Mouse (Mus musculus) megakaryocyte, embryonic 14.5 days (primary cell): ENCODE measurements around the gene Rpl36a-ps1. TPM values are rescaled to one million over a fixed set of nuclear protein-coding genes. Genes with fewer than 3 reads are reported as not detected.

Experiments
- H3K27me3 ChIP-seq: replicated peaks from 2 replicates; pipeline ENCODE3; 2012; ENCODE audit warnings: inconsistent platforms
- H3K36me3 ChIP-seq: replicated peaks from 2 replicates; pipeline ENCODE3; 2012; ENCODE audit warnings: low read length, inconsistent platforms, mixed read lengths
- H3K4me1 ChIP-seq: 2 replicates; pipeline ENCODE4 v1.6.1; 2012; ENCODE audit warnings: inconsistent platforms
- H3K4me3 ChIP-seq: replicated peaks from 2 replicates; pipeline ENCODE3; 2012; ENCODE audit warnings: moderate library complexity, mild to moderate bottlenecking, inconsistent platforms
- H3K9me3 ChIP-seq: 2 replicates; pipeline ENCODE4 v1.6.1; 2012; ENCODE audit warnings: inconsistent platforms
- FLI1 ChIP-seq: IDR thresholded peaks from 2 replicates; pipeline ENCODE4 v1.6.1; 2012; ENCODE audit warnings: low read length, inconsistent platforms, mixed read lengths
- GATA1 ChIP-seq: IDR thresholded peaks from 3 replicates; pipeline ENCODE4 v1.6.1; 2012; ENCODE audit warnings: mixed read lengths, low read length, inconsistent platforms, borderline replicate concordance
- polyA plus RNA-seq: library from polyadenylated mRNA; stranded (reverse); fragments of >175 nt; gene quantifications from 2 replicates; pipeline ENCODE4 v1.2.3, GENCODE M21; 2012; ENCODE audit warnings: low replicate concordance; ENCODE audit not compliant: insufficient read depth

Gene Rpl36a-ps1
- polyA plus RNA-seq, 1 experiment = 0.43 TPM

DNA sequence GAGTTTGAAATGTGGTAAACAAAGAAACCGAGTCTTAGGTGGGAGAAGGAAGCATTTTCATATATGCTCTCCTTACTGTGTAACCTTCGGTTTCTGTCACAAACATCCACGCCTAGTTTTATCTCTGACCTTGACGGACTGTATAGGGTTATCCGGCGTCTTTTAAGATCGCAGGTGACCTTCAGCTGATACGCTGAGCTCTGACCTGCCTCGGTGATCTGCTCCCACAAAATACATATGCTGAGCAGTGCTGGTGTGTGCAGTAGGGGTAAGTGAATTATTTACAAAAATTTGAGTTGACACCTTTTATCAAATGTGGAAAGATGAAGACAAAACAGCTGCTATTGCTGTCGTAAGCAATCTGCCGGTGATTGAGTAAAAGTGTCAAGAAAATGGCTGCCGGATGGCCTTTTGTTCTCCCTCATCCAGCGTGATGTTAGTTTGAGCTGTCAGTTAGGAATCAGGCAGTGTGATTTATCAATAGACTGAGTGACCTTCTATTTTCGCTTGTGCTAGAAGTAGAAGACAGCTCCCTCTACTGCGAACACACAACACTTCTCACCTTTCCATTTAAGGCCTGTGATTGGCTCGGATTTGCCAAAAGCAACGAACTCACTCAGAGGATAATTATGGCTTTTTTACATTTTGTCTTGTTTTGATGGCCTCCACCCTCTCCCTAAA lies 35.0 kb downstream of the Rpl36a-ps1 start:
- TF ChIP-seq GATA1 = no peak
- TF ChIP-seq FLI1 = no peak
- H3K4me1 ChIP-seq = no peaks in the 10 kb centered on the region

DNA sequence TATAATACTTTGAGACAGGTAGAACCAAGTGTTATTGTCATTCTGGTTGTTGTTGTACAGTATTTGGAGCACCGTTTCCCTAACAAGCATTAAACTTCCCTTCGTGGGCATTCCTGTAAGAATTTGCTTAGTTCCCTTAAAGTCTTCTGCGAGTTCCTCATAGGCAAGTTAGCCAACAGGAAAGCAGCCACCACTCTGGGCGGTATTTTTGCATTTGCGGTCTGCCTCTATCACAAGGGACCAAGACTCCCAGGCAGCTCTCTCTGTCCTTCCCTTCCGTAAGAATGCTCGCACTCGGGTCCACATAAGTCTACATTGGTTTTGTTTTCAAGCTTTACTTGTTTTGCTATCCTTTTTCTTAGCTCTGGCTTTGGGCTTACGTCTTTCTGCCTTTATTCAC lies 37.3 kb downstream of the Rpl36a-ps1 start:
- no peaks in the 10 kb centered on the region for H3K4me1 ChIP-seq
- no peak for TF ChIP-seq FLI1
- no peak for TF ChIP-seq GATA1
- no peaks in the 10 kb centered on the region for H3K27me3 ChIP-seq
- no peak overlapping the region for H3K4me3 ChIP-seq
- H3K36me3 ChIP-seq = no peaks in the 10 kb centered on the region
- 0 out of 2 replicates have a peak, but pooled peaks cover 3% of the 10 kb centered on the region for H3K9me3 ChIP-seq

More for the DNA sequence above, 35.0 kb downstream of the Rpl36a-ps1 start:
- no peak overlapping the region for H3K4me3 ChIP-seq
- H3K36me3 ChIP-seq = no peaks in the 10 kb centered on the region
- no peaks in the 10 kb centered on the region for H3K9me3 ChIP-seq
- no peaks in the 10 kb centered on the region for H3K27me3 ChIP-seq

DNA sequence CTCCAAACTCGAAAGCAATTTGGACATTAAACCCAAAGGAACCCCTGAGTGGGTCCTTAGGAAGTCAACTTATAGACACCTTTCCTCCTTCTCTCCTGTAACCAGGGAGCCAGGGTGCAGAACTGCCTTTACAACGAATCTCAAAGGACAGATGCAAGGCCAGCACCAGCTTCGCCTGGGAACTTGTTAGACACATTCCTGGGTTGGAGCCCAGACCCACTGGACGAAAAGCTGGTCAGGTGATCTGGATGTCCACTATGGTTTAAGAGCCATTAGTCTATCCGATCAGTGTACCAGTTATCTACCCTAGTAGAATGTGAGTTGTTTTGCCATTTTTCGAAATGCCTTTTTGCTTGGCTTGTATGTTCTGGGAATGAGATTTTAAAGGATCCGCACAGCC lies 41.7 kb downstream of the Rpl36a-ps1 start:
- Histone ChIP-seq H3K9me3 (0 out of 2 replicates have a peak, but pooled peaks cover 3% of the 10 kb centered on the region), H3K36me3 (no peaks in the 10 kb centered on the region), H3K4me1 (no peaks in the 10 kb centered on the region), H3K27me3 (no peaks in the 10 kb centered on the region), H3K4me3 (no peak overlapping the region)
- TF ChIP-seq GATA1 (no peak), FLI1 (no peak)

DNA sequence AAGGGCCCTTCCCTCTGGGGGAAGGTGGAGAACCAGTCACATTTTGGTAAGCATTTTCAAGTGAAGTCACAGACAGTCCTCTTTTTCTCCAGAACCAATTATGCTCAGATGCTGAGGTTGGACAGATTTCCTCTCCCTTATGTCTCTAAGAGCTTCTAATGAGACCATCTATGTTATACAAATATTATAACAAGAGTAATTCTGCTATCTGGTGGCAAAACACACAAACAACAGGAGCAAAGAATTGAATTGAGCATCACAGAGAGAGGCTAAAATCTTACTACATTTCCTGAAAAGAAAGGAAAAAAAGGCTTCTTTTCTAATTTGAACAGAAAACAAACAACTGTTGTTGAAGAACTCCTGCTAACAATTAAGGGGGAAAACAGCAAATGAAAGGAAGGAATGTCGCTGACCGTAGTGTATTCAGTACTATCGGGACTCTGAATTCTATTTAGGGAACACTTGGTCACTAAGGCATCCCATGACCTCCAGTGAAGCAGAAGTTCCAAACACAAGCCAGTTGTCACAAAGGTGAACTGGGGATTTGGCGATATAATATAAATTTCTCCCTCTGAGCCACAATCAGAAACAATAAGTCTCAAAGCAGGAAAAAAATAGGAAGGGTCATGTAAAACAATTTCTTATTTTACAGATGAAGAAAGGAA lies 42.4 kb downstream of the Rpl36a-ps1 start:
- Histone ChIP-seq H3K9me3 (0 out of 2 replicates have a peak, but pooled peaks cover 3% of the 10 kb centered on the region), H3K36me3 (no peaks in the 10 kb centered on the region), H3K4me3 (no peak overlapping the region), H3K4me1 (no peaks in the 10 kb centered on the region), H3K27me3 (no peaks in the 10 kb centered on the region)
- TF ChIP-seq FLI1 (no peak), GATA1 (no peak)

Other genes with a start within 250 kb of the Rpl36a-ps1 start
- 0.75 and 8.5 TPM in 2 replicates for gene Mzt1, start 51.8 kb upstream of the Rpl36a-ps1 start, polyA plus RNA-seq
- gene Bora, start 51.9 kb upstream of the Rpl36a-ps1 start, polyA plus RNA-seq = 2.0 and 4.1 TPM in 2 replicates
- gene Pibf1, start 105.1 kb upstream of the Rpl36a-ps1 start, polyA plus RNA-seq = 0.36 TPM in 1 of 2 replicates, not detected in the other
- gene Dis3, start 105.5 kb upstream of the Rpl36a-ps1 start, polyA plus RNA-seq = 2.8 and 5.3 TPM in 2 replicates